Mouse (Mus musculus) R1 (cell line): ENCODE data around the gene Igbp1b.

Experiments used
- DNase-seq: peaks from one replicate; pipeline ENCODE4 v3.0.0-alpha.2; 2018; ENCODE audit warnings: low read depth, low spot score

Igbp1b gene

DNA sequence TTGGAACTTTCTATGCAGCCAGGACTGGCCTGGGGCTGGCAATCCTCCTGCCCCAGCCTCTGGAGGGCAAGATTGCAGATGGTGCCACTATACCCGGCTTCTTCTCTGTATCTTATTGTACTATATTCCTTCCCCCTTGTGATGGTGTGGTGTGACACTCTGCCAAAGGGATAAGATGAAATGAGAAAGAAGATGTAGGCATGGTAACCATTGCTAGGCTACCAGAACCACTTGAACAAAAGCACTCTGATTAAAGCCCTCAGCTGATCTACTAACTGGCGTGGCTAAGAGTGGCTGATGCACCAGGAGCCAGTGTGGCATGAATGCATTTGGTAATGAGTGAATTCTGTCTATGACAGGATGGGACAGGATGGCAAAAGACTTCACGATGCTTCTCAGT lies at the start of gene Igbp1b:
Igbp1b (minus strand) TSS at position 29 of the 400 bp plus-strand sequence.
- DNase-seq = peak; percentile 42

DNA sequence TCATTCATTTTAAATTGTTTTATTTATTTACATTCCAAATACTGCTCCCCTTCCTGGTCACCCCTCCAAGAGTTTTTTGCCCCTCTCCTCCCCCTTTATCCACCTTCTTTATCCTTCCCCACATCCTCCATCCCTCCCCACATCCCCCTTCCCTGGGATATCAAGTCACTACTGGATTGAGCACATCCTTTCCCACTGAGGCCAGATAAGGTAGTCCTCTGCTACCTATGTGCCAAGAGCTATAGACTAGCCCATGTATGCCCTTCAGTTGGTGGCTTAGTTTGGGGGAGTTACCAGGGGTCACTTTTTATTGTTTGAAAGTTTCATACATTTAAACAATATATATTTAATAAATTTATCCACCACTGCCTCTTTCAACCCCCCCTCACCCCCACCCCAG lies 24.6 kb upstream of the Igbp1b start:
- no peak for DNase-seq

DNA sequence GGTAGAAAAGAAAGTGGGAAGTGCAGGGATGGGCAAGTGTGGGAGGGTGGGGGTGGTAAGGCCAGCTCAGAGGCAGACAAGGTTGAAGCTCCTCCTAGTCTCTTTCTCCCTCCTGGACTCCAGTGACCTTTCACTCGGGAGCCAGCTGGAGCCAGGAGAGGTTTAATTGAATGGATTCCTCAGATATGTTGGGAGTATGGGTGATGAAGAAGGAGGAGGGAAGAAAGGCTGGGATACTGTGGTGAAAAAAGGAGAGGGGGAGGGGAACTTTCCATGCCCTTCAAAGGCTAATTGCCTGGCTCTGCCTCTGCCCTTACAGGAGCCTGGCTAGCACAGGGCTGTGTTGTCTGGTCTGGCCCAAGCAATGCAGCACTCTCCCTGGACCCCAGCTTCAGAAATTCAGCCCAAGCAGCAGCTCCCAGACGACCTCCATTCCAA lies 14.4 kb upstream of the Igbp1b start:
- DNase-seq = no peak

DNA sequence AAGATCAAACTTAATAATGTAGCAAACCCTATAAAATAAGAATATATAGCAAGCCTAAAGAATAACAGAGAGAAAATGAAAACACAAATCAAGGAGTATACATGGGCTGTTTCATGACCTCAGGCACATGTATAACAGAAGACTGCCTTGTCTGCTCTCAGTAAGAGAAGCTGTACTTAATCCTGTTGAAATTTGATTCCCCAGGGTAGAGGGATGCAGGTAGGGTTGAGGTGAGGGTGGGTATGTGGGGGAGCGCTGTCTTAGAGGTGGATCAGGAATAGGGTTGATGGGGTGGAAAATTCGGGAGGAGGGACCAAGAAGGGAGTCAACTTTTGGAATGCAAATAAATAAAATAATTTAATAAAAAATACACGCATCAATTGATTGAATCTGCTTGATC lies 7.1 kb upstream of the Igbp1b start:
- DNase-seq = no peak

DNA sequence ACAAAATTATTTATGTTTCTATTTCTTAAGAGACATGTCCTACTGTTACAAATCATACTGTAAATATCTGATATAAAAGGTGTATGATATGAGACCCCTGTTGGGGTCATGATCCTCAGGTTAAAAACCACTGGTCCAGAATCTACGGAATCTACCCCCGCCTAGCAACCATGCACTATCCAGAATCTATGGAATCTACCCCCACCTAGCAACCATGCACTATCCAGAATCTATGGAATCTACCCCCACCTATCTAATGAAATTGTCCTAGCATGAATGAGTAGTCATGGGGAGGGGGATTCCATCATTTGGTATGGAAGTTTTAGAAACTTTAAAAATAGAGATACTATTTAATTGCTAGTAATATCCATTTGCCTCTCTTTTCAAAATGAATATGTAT lies 12.7 kb downstream of the Igbp1b start:
- no peak for DNase-seq

DNA sequence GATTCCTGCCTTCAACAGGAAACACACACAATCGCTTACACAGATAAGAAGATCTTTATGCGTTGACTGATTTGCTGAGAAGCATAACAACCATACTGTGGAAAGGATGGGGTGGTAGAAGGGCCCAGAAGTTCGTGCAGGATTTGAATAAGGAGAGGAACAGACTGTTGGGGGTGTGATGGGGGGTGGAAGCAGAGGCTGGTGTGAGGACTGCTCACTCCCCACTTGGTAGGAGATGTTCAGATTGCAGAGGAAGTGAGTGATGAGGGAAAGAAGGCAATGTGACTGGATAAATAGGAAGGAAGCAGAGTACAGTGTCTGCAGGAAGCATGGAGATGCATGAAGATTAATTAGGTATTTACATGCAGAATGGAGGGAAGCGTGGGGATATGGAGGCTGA lies 19.0 kb downstream of the Igbp1b start:
- DNase-seq = no peak

DNA sequence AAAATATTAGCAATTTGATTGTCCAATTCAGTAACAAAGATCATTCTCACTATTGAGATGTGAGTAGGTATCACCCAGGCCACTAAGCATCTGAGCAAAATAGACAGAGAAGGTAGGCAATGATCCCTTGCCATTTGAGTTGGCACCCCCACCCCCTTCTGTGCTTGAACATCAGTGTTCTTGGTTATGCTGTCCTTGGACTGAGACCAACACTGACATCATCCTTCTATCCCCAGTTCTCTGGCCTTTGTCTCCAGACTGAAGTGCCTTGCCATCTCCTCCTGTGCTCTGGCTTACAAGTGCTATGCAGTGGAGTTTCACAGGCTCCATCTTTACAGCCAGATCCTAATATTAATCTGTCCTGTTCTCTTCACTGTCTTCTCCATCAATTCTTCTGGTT lies 37.6 kb downstream of the Igbp1b start:
- no peak for DNase-seq

DNA sequence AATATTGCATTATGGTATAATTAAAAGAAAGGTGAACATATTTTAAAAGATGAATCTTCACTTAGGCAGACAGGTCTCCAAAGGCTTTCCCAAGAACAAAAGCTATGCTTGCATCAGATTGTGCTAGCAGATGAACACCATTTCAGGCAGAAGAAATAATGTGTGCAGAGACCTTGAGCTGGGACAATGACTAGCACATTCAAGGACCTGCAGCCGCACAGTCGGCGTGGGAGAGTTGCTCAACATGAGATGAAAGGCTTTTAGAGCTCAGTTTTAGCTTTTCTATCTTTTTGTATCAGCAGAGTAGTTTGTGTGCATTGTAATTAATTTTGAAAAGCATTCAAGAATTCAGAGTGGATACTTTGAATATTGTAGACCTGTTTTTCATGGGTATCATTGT lies 39.9 kb downstream of the Igbp1b start:
- no peak for DNase-seq
